Mouse (Mus musculus): Measurements from ENCODE around the gene Catsper4. TPM values are rescaled to one million over a fixed set of nuclear protein-coding genes. Genes with fewer than 3 reads are reported as not detected.
"Not testable (repeated sequence)": the region's sequence is repeated elsewhere in the genome, so short reads cannot be mapped to it uniquely, and the experiment has no call there.

Gene Catsper4
- not detected in 2 replicates for polyA plus RNA-seq (2011; ENCODE audit: insufficient read depth, insufficient read length, low read depth, missing spikeins)

DNA sequence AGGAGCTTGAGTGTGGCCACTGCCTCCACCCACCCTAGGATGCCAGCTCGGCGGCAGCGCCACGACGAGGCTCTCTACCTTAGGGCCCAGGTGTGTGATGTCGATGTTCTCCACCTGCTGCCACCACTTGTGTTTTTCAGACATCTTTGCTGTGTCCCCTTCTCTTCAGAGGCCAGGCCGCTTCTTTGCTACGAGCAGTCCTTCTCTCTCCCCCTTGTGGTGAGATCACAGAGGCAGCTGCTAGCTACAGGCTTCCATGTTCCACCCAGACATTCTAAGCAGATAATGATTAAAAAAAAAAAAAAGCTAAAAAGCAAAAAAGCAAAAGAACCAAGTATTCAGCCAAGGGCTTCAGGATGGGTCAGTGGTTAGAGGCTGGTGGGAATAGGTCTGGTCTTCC, at the start of gene Catsper4:
TSS of gene Catsper4 (minus strand) at position 190 of the 400 bp plus-strand sequence.
- H3K9me3 ChIP-seq (replicated peaks; ENCODE audit: control insufficient read depth, insufficient read depth, low read length, poor library complexity, severe bottlenecking): no peaks in the 10 kb centered on the region
- no peak for TF ChIP-seq POLR2A (IDR thresholded peaks at IDR 0.05; ENCODE audit: insufficient read depth, low read length)
- TF ChIP-seq EP300 (IDR thresholded peaks at IDR 0.05; ENCODE audit: insufficient read depth, low read depth, low read length): no peak
- no peak for TF ChIP-seq CTCF (IDR thresholded peaks at IDR 0.05; ENCODE audit: low read depth, low read length)
- H3K4me1 ChIP-seq (ENCODE audit: control insufficient read depth, insufficient read depth, low read length): no peaks in the 10 kb centered on the region
- no peaks in the 10 kb centered on the region for H3K36me3 ChIP-seq (ENCODE audit: control insufficient read depth, insufficient read depth, low read length, poor library complexity, severe bottlenecking)
- no peaks in the 10 kb centered on the region for H3K27me3 ChIP-seq (ENCODE audit: control insufficient read depth, insufficient read depth, low read length, poor library complexity, severe bottlenecking)
- H3K4me3 ChIP-seq (ENCODE audit: low read depth, low read length): no peak within 1 kb of the TSS
- no peak within 1 kb of the TSS for H3K9ac ChIP-seq (ENCODE audit: low read depth, poor library complexity, severe bottlenecking)
- H3K27ac ChIP-seq (ENCODE audit: insufficient read depth, low read length): no peak within 1 kb of the TSS

GRCm38 (mm10) chr4:134273417-134274345, 46.5 kb upstream of the Catsper4 start:
- TF ChIP-seq CTCF (IDR thresholded peaks at IDR 0.05; ENCODE audit: low read depth, low read length) (no peak), EP300 (IDR thresholded peaks at IDR 0.05; ENCODE audit: insufficient read depth, low read depth, low read length) (no peak), POLR2A (IDR thresholded peaks at IDR 0.05; ENCODE audit: insufficient read depth, low read length) (no peak)
- Histone ChIP-seq H3K9ac (ENCODE audit: low read depth, poor library complexity, severe bottlenecking) (peak overlapping the region; percentile 54), H3K27ac (ENCODE audit: insufficient read depth, low read length) (peak overlapping the region; percentile 68), H3K36me3 (ENCODE audit: control insufficient read depth, insufficient read depth, low read length, poor library complexity, severe bottlenecking) (peaks cover 5% of the 10 kb centered on the region; the same call in 1 of the 2 replicates), H3K4me3 (ENCODE audit: low read depth, low read length) (peak overlapping the region; percentile 35; the same call in 1 of the 2 replicates), H3K4me1 (ENCODE audit: control insufficient read depth, insufficient read depth, low read length) (no peaks in the 10 kb centered on the region), H3K27me3 (ENCODE audit: control insufficient read depth, insufficient read depth, low read length, poor library complexity, severe bottlenecking) (no peaks in the 10 kb centered on the region), H3K9me3 (replicated peaks; ENCODE audit: control insufficient read depth, insufficient read depth, low read length, poor library complexity, severe bottlenecking) (no peaks in the 10 kb centered on the region)

GRCm38 (mm10) chr4:134272731-134273416, 45.7 kb upstream of the Catsper4 start:
- no peak overlapping the region for H3K4me3 ChIP-seq (ENCODE audit: low read depth, low read length)

GRCm38 (mm10) chr4:134271979-134272378, 44.8 kb upstream of the Catsper4 start:
- Histone ChIP-seq H3K4me3 (ENCODE audit: low read depth, low read length) (no peak overlapping the region), H3K27me3 (ENCODE audit: control insufficient read depth, insufficient read depth, low read length, poor library complexity, severe bottlenecking) (no peaks in the 10 kb centered on the region), H3K4me1 (ENCODE audit: control insufficient read depth, insufficient read depth, low read length) (no peaks in the 10 kb centered on the region), H3K36me3 (ENCODE audit: control insufficient read depth, insufficient read depth, low read length, poor library complexity, severe bottlenecking) (no peaks in the 10 kb centered on the region; the same call in 1 of the 2 replicates), H3K9me3 (replicated peaks; ENCODE audit: control insufficient read depth, insufficient read depth, low read length, poor library complexity, severe bottlenecking) (no peaks in the 10 kb centered on the region), H3K27ac (ENCODE audit: insufficient read depth, low read length) (no peak overlapping the region), H3K9ac (ENCODE audit: low read depth, poor library complexity, severe bottlenecking) (no peak overlapping the region)
- no peak for TF ChIP-seq POLR2A (IDR thresholded peaks at IDR 0.05; ENCODE audit: insufficient read depth, low read length)
- TF ChIP-seq EP300 (IDR thresholded peaks at IDR 0.05; ENCODE audit: insufficient read depth, low read depth, low read length): no peak
- TF ChIP-seq CTCF (IDR thresholded peaks at IDR 0.05; ENCODE audit: low read depth, low read length): no peak

More at GRCm38 (mm10) chr4:134272731-134273416, 45.7 kb upstream of the Catsper4 start:
- H3K4me1 ChIP-seq (ENCODE audit: control insufficient read depth, insufficient read depth, low read length): no peaks in the 10 kb centered on the region
- H3K36me3 ChIP-seq (ENCODE audit: control insufficient read depth, insufficient read depth, low read length, poor library complexity, severe bottlenecking): no peaks in the 10 kb centered on the region; the same call in 1 of the 2 replicates
- H3K9ac ChIP-seq (ENCODE audit: low read depth, poor library complexity, severe bottlenecking): peak overlapping the region; percentile 43; the same call in 1 of the 2 replicates
- no peak for TF ChIP-seq POLR2A (IDR thresholded peaks at IDR 0.05; ENCODE audit: insufficient read depth, low read length)
- no peak for TF ChIP-seq EP300 (IDR thresholded peaks at IDR 0.05; ENCODE audit: insufficient read depth, low read depth, low read length)
- no peak for TF ChIP-seq CTCF (IDR thresholded peaks at IDR 0.05; ENCODE audit: low read depth, low read length)
- H3K9me3 ChIP-seq (replicated peaks; ENCODE audit: control insufficient read depth, insufficient read depth, low read length, poor library complexity, severe bottlenecking): no peaks in the 10 kb centered on the region
- H3K27ac ChIP-seq (ENCODE audit: insufficient read depth, low read length): peak overlapping the region; percentile 76
- H3K27me3 ChIP-seq (ENCODE audit: control insufficient read depth, insufficient read depth, low read length, poor library complexity, severe bottlenecking): no peaks in the 10 kb centered on the region

DNA sequence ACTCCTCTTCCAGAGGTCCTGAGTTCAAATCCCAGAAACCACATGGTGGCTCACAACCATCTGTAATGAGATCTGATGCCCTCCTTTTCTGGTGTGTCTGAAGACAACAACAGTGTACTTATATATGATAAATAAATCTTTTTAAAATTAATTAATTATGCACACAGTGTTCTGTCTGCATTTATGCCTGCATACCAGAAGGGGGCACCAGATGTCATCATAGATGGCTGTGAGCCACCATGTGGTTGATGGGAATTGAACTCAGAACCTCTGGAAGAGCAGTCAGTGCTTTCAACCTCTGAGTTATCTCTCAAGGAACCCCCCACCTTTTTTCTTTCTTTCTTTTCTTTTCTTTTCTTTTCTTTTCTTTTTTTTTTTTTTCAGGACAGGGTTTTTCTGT, 42.4 kb upstream of the Catsper4 start:
- H3K9ac ChIP-seq (ENCODE audit: low read depth, poor library complexity, severe bottlenecking); H3K27me3 ChIP-seq (ENCODE audit: control insufficient read depth, insufficient read depth, low read length, poor library complexity, severe bottlenecking); H3K36me3 ChIP-seq (ENCODE audit: control insufficient read depth, insufficient read depth, low read length, poor library complexity, severe bottlenecking); H3K9me3 ChIP-seq (replicated peaks; ENCODE audit: control insufficient read depth, insufficient read depth, low read length, poor library complexity, severe bottlenecking); H3K4me1 ChIP-seq (ENCODE audit: control insufficient read depth, insufficient read depth, low read length); H3K27ac ChIP-seq (ENCODE audit: insufficient read depth, low read length); H3K4me3 ChIP-seq (ENCODE audit: low read depth, low read length): not testable (repeated sequence)

Data from ES-Bruce4 (cell line).